Mouse (Mus musculus) left cerebral cortex, postnatal 25 days (tissue): ENCODE measurements at regions not wholly inside any gene's neighbourhood (a gene's known extent, or its start where the extent isn't known, plus 50 kb on each side); places are given as distances from the start of the nearest gene placed in this dataset.
"Not testable (repeated sequence)": the region's sequence is repeated elsewhere in the genome, so short reads cannot be mapped to it uniquely, and the experiment has no call there.

ENCODE experiments used
- DNase-seq, 2 experiments: peaks; one replicate each; pipeline ENCODE4 v3.0.0; 2022; ENCODE audit warnings: low spot score in 2 of 2, mixed read lengths in 1 of 2
- intact Hi-C: fragments of 180-260 bp; cut with DNase I; formaldehyde crosslinking; loops from one replicate; pipeline ENCODE4 v1.15.1; 2025

GRCm38 (mm10) chr1:17545311-17545710 is 600.4 kb downstream of the Crisp4 start:
- intact Hi-C loops, result no loop called here
- DNase-seq, result no peak

- intact Hi-C loops, result no loop called here
- DNase-seq, result no peak
Measured at GRCm38 (mm10) chr1:17538160-17538559, 607.5 kb downstream of the Crisp4 start.

DNA sequence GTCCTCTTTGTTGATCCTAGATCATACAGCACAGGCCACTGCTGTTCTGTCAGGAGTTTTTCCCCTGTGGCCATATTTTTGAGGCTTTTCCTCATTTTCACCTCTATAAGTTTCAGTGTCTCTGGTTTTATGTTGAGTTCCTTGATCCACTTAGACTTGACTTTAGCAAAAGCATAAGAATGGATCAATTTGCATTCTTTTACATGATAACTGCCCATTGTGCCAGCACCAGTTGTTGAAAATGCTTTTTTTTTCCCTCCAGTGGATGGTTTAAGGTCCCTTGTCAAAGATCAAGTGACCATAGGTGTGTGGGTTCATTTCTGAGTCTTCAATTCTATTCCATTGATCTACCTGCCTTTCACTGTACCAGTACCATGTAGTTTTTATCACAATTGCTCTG is 614.4 kb downstream of the Crisp4 start:
- intact Hi-C loops, DNase-seq: not testable (repeated sequence)

DNA sequence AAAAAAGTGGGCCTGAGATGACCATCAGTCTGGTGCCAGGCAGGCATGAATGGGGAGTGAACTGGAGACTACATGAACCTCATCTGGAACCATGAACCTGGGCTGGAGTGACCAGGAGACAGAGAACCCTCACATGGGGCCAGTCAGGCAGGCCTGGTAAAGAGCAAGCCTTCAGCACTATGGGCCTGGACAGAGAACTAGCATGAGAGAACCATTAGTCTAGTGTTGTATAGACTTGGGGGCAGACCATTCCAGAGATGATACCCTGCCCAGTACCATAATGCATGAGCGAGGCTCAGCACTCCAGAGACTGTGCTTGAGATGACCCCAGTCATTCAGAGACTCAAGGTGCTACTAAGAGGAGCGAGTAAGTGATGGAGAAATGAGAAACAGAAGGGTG is 625.6 kb downstream of the Crisp4 start:
- intact Hi-C loops, result no loop called here
- no peak for DNase-seq

DNA sequence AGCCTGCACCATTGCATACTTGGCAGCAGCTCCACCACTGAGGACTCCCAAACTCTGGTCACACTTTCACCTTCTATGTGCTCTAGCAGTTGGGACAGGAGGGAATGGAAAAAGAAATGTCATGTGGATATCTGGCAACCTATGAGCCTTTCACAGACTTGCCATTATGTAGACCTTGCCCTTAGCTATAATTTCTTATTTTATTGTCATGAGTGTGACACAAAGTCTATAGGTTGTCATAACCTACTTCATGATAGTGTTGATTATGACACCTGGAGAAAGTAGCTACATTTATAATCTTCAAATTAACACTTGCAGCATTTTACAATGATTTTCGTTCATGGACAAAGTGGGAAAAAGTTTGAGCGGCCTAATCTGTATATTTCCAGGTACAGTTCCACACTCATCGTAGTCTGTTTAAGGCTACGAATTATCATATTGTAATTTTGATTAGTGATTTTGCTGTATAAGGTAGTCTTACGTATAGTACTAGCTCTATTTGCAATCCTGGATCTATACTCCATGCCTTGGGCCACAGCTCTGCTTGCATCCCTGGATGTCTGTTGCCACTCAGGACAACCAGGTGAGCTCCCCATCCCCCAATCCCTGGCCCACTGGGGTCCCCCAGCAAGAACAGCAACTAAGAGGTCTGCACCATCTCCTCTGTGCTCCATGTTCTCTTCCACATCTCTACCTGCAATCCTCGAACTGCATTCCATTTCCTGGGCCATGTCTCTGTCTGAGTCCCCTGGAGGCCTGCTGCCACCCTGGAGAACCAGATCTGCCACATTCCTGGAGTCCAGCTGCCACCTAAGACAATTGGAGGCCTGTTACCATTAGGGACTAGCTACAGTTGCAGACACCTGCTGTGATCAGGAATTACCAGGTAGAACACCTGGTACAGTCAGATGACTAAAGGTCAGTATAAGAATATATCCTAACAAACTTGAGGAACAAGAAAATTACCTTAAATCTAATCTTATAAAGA is 639.3 kb downstream of the Crisp4 start:
- no peak for DNase-seq
- intact Hi-C loops, result no loop called here

- DNase-seq, result no peak
- intact Hi-C loops, result no loop called here
Measured at GRCm38 (mm10) chr1:17493596-17493995, 652.1 kb downstream of the Crisp4 start.

GRCm38 (mm10) chr1:17489854-17490202 is 655.9 kb downstream of the Crisp4 start:
- intact Hi-C loops, DNase-seq: not testable (repeated sequence)

DNA sequence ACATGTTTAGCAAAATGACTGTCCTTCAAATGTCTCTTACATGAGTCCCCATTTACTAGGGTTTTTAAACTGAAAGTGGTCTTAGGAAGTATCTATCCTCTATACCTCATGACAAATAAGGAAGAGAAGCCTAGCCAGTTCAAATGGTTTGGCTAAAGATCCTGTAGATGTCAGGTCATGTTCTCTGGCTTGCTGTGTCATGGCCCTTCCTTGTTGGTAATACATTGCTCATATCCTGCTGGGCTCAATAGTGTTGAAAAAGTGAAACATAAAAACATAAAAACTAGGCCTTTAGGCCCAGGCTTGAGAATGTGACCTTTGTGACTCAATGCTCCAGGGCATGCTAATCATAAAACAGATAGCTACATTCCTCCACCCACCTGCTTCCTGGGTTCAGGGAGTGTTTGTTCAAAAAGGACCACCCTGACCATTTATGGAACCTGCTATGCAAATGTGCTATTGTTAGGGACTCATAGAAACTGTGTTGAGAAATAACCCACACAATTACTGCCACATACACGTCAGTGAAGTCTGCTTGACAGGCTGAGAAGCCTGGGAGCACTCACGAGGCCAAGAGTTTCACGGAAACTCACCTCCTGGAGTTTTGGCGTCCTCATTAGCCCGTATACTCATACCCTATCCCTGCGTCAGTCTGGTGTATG is 656.4 kb downstream of the Crisp4 start:
- intact Hi-C loops, DNase-seq: not testable (repeated sequence)

DNA sequence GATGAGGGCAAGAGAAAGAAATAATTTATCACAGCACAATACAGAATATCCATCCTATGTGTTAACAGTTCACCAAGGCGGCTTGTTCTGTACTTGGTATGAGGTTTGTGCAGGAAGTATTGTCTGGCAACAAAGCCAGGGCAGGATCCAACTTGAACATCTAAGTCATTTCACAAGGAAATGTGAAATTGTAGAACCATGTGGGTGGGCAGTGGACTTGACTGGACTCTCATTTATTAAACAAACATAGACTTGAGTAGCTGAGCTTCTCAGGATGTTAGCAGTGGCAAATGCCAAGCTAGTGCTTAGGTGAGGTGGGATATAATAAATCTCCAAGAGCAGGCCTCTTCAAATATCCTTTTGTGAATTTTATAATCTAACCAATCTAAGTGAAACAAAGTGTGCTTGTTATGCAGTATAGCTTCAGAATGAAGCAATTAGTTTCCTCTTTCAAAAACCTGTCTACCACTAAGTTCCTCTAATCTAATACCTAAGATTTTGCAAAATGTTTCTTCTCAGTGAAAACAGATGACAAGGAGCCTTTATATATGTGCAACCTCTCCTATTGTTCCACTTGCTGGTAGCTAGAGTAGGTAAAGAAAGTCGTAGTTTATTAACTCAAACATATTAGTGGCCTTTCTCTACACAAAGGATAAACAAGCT is 694.4 kb downstream of the Crisp4 start:
- intact Hi-C loops, result no loop called here
- no peak for DNase-seq

DNA sequence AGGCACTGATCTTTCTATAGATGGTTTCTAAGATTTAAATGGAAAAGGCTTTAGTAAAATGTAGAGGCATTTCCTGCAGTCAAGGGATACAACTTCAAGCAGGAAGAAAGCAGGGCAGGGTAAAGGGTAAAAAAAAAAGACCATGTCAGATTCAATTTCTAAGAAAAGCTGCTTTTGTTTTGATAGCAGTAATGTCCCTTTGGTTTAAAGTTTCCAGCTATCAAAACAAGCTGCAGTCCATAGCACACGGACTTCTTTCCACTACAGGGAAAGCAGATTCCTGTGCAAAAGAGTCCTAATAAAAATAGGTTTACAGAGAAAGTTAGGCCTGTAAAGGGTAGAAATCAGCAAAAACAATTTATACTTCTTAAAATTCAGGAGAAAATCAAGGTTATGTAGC is 695.0 kb downstream of the Crisp4 start:
- no peak for DNase-seq
- intact Hi-C loops, result no loop called here

DNA sequence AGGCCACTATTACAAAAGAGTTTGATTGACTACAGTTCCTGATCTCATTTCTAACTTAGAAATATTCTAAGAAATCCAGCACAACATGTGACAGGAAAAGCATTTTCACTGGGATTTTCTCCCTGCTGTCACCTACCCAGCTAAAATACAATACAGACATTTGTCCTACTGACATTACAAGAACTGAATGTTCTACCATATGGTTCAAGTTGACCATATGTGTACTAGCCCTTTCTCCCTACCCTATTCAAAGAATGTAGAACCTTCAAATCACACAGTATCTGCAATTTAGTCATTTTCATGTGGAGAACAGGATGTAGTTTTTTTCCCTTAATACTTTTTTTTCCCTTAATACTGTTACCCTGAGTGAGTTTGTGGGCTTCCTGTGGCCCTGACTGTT is 695.4 kb downstream of the Crisp4 start:
- no peak for DNase-seq
- intact Hi-C loops, result no loop called here

DNA sequence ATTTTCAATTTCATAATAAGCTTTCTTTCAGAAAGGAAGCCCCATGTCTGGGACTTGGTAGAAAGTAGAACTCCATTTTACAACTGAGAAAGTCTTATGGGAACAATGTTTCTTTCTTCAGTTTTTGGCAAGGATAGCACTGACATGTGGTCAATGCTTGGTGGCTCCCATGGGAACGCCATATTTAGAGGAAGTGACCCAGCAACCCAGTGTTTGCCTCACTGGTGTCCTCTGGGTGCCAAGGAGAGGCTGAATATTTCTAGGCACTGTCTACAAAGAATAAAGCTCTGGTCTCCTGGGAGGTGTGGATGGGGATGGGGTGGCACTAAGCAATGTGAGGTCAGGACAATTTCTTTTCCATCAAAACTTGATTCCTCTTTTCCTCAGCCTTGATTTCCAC is 696.4 kb downstream of the Crisp4 start:
- DNase-seq, result no peak
- intact Hi-C loops, result no loop called here

DNA sequence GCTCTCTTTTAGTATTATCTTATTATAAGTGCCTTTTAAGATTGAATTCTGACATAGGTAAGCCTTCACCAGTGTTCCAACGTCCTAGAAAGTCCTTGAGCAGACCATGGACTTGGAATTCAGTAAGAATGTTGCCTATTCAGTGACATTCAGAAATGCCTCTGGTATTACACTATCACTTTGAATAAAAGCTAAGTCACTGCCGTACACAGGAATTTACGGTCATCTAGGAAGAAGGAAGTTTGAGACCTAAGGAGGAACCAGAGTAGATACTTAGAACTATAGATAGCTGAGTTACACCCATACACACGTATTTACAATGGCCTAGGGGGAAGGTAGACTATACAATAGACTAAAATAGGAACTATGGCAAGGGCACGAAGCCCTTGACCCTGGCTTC is 711.6 kb downstream of the Crisp4 start:
- DNase-seq, intact Hi-C loops: not testable (repeated sequence)

DNA sequence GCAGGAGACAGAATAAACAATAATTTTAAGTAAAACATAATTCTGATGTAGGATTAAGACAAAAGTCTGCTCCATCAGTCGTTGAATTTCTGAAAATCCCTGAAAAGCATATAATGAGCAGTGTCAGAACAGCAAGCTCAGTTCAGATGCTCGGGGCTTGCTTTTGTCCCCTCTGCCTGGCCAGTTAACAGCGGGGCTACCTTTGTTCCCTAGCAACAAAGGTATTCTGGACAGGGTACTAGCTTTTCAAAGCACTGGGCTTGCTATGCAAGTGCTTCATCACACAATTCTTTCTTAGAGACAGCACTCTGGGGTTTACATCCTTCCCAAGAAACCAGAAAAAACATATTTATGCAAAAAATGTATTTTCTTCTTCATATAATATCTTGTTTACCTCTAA is 729.7 kb downstream of the Crisp4 start:
- intact Hi-C loops, result no loop called here
- no peak for DNase-seq

GRCm38 (mm10) chr1:17394893-17395292 is 750.8 kb downstream of the Crisp4 start:
- no peak for DNase-seq
- intact Hi-C loops, result no loop called here

DNA sequence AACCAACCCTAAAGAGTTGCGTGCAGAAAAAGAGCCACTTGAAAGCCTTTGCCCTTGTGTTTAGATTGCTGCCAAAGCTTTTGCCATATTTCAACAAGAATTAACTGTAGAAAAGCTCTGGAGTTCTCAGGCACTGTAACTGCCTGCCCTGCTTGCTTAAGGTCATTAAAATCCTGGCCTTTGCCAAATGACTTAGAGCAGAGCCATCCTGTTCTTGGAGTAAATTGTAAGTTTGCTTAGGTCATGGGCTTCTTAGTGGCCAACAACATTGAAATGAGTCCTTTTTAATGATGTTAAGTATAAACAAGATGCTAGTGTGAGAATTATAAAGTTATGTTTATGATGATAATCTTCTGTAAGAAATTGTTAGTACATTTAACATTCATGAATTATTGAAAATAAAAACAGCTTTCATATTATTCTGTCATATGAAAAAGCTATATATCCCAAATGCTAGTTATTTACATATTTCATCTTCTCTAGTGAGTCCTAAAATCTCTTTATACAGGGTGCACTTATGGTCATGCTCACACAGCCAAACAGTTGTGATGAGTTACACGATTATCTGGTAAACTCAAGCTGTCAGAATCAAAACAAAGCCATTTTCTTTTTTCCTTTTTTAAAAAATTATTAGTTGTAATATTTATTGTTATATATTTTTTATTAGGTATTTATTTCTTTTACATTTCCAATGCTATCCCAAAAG is 753.4 kb downstream of the Crisp4 start:
- intact Hi-C loops, result no loop called here
- no peak for DNase-seq

DNA sequence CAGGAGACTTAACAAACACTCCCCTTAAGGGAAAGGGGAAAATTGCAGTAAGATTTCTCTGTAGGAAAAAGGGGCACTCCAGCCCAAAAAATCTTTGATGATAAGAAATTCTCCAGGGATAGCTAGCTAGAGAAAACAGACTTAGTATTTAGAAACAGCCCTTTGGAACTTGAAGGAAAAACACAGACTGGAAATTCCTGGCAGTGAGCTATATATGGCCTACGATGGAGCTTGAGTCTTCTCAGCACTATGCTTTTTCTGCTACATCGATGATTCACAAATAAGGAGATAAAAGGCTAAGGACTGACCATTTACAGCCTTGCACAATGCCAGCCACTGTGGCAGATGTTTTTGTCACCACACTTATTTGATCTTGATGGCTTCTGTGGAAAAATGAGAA is 768.1 kb downstream of the Crisp4 start:
- no peak for DNase-seq
- intact Hi-C loops, result no loop called here

- DNase-seq, result no peak
- intact Hi-C loops, result no loop called here
Measured at GRCm38 (mm10) chr1:17348271-17348670, 797.4 kb downstream of the Crisp4 start.

- DNase-seq, result no peak
- intact Hi-C loops, result no loop called here
Measured at GRCm38 (mm10) chr1:17337827-17338226, 807.9 kb downstream of the Crisp4 start.

GRCm38 (mm10) chr1:17311392-17311791 is 834.3 kb downstream of the Crisp4 start:
- peak in 1 of 2 experiments; percentile 25 for DNase-seq
- intact Hi-C loops, result not testable (repeated sequence)
